Mouse (Mus musculus) midbrain, embryonic 14.5 days (tissue): Measurements from ENCODE around the gene Prps1. TPM values are rescaled to one million over a fixed set of nuclear protein-coding genes. Genes with fewer than 3 reads are reported as not detected.
A peak's percentile ranks its signal among the peaks of the same experiment; 100 is the strongest.
"Not testable (repeated sequence)": the region's sequence is repeated elsewhere in the genome, so short reads cannot be mapped to it uniquely, and the experiment has no call there.

ENCODE experiments used
- ATAC-seq: fragments of 200-750 bp; cut with Nextera tagmentation; 2 replicates; pipeline ENCODE4 v1.8.0; 2017; ENCODE audit warnings: moderate number of reproducible peaks, moderate library complexity; ENCODE audit not compliant: low FRiP score, low TSS enrichment
- DNase-seq: peaks from one replicate; pipeline ENCODE4 v3.0.0-alpha.2; 2015
- H3K27ac ChIP-seq: fragments of 300-500 bp; sonication (generic); replicated peaks from 2 replicates; pipeline ENCODE4 v1.5.1; 2014; ENCODE audit warnings: mild to moderate bottlenecking, low read depth, low read length, moderate library complexity
- H3K27me3 ChIP-seq: fragments of 300-500 bp; sonication (generic); 2 replicates; pipeline ENCODE4 v1.6.1; 2014; ENCODE audit warnings: low read length, control low read depth, mixed read lengths; ENCODE audit not compliant: control insufficient read depth, insufficient read depth
- H3K36me3 ChIP-seq: fragments of 300-500 bp; sonication (generic); 2 replicates; pipeline ENCODE4 v1.6.1; 2014; ENCODE audit warnings: low read length, control low read depth; ENCODE audit not compliant: control insufficient read depth, insufficient read depth
- H3K4me1 ChIP-seq: fragments of 300-500 bp; sonication (generic); 2 replicates; pipeline ENCODE4 v1.6.1; 2014; ENCODE audit warnings: mild to moderate bottlenecking, antibody characterized with exemption, low read length, control low read depth; ENCODE audit not compliant: control insufficient read depth, insufficient read depth
- H3K4me2 ChIP-seq: fragments of 300-500 bp; sonication (generic); 2 replicates; pipeline ENCODE4 v1.6.1; 2014; ENCODE audit warnings: mild to moderate bottlenecking, low read length, moderate library complexity
- H3K4me3 ChIP-seq: fragments of 300-500 bp; sonication (generic); replicated peaks from 2 replicates; pipeline ENCODE4 v1.5.1; 2014; ENCODE audit warnings: low read depth, low read length
- H3K9ac ChIP-seq: fragments of 300-500 bp; sonication (generic); replicated peaks from 2 replicates; pipeline ENCODE4 v1.6.1; 2014; ENCODE audit warnings: mild to moderate bottlenecking, low read length, moderate library complexity
- H3K9me3 ChIP-seq: fragments of 300-500 bp; sonication (generic); 2 replicates; pipeline ENCODE4 v1.6.1; 2016; ENCODE audit warnings: low read length, control low read depth, mixed read lengths; ENCODE audit not compliant: control insufficient read depth
- WGBS: fragments of 180-500 bp; shearing (Covaris S2); extraction: QIAGEN DNeasy Blood & Tissue Kit; methylation state at CpG from one replicate; pipeline ENCODE4 v1.1.7; 2014; 5-methylcytosine and 5-hydroxymethylcytosine counted together
- polyA plus RNA-seq: library from polyadenylated mRNA; unstranded; fragments of >200 nt; fragmentation: Nextera tagmentation; extraction: Ambion mirVana; gene quantifications from 2 replicates; pipeline ENCODE4 v1.2.1, GENCODE M21; 2014

Gene Prps1
- polyA plus RNA-seq, 1 experiment from 2014 or later = 85.8 TPM

GRCm38 (mm10) chrX:140491884-140492571 lies 35.6 kb downstream of the Prps1 start:
- DNase-seq (peak; percentile 69), ATAC-seq (no peak)
- Histone ChIP-seq H3K36me3 (no peaks in the 10 kb centered on the region), H3K4me2 (no peak overlapping the region), H3K9me3 (no peaks in the 10 kb centered on the region), H3K4me3 (no peak overlapping the region), H3K4me1 (no peaks in the 10 kb centered on the region), H3K27ac (no peak overlapping the region), H3K27me3 (no peaks in the 10 kb centered on the region; the same call in 1 of the 2 replicates), H3K9ac (no peak overlapping the region)
- WGBS = 62% methylated on average over 10 of the region's 10 CpGs

- Histone ChIP-seq H3K4me1 (no peaks in the 10 kb centered on the region), H3K9ac (no peak overlapping the region), H3K4me3 (no peak overlapping the region), H3K36me3 (no peaks in the 10 kb centered on the region), H3K9me3 (no peaks in the 10 kb centered on the region), H3K27me3 (no peaks in the 10 kb centered on the region; the same call in 1 of the 2 replicates), H3K27ac (no peak overlapping the region), H3K4me2 (no peak overlapping the region)
- DNase-seq (no peak), ATAC-seq (no peak)
- WGBS = 69% methylated on average over 7 of the region's 7 CpGs
These were observed 37.2 kb downstream of the Prps1 start for GRCm38 (mm10) chrX:140493527-140494029.

GRCm38 (mm10) chrX:140494170-140494569 lies 37.8 kb downstream of the Prps1 start:
- ATAC-seq (no peak), DNase-seq (no peak)
- whole genome bisulfite sequencing = 93% methylated on average over 6 of the region's 6 CpGs
- no peak overlapping the region for H3K4me3 ChIP-seq
- H3K9me3 ChIP-seq = no peaks in the 10 kb centered on the region
- H3K9ac ChIP-seq = no peak overlapping the region
- H3K4me2 ChIP-seq = no peak overlapping the region
- no peak overlapping the region for H3K27ac ChIP-seq
- H3K27me3 ChIP-seq = no peaks in the 10 kb centered on the region
- H3K36me3 ChIP-seq = no peaks in the 10 kb centered on the region
- no peaks in the 10 kb centered on the region for H3K4me1 ChIP-seq

- 76% methylated on average over 4 of the region's 4 CpGs for WGBS
- not testable (repeated sequence) for H3K9ac ChIP-seq, H3K27ac ChIP-seq
These were observed 42.0 kb downstream of the Prps1 start for GRCm38 (mm10) chrX:140498431-140498830.

GRCm38 (mm10) chrX:140500306-140500705 lies 43.9 kb downstream of the Prps1 start:
- Histone ChIP-seq H3K27ac (no peak overlapping the region), H3K4me3 (no peak overlapping the region), H3K9ac (no peak overlapping the region), H3K4me1 (no peaks in the 10 kb centered on the region), H3K27me3 (no peaks in the 10 kb centered on the region; the same call in 1 of the 2 replicates), H3K36me3 (no peaks in the 10 kb centered on the region), H3K4me2 (no peak overlapping the region), H3K9me3 (no peaks in the 10 kb centered on the region)
- WGBS = 80% methylated on average over 5 of the region's 5 CpGs
- no peak for DNase-seq
- no peak for ATAC-seq

More at GRCm38 (mm10) chrX:140498431-140498830, 42.0 kb downstream of the Prps1 start:
- ATAC-seq, H3K4me2 ChIP-seq, DNase-seq, H3K9me3 ChIP-seq, H3K4me1 ChIP-seq, H3K27me3 ChIP-seq, H3K36me3 ChIP-seq, H3K4me3 ChIP-seq: not testable (repeated sequence)

- Histone ChIP-seq H3K27me3 (no peaks in the 10 kb centered on the region; the same call in 1 of the 2 replicates), H3K4me2 (no peak overlapping the region), H3K36me3 (no peaks in the 10 kb centered on the region), H3K9ac (no peak overlapping the region), H3K9me3 (no peaks in the 10 kb centered on the region), H3K4me1 (no peaks in the 10 kb centered on the region), H3K4me3 (no peak overlapping the region), H3K27ac (no peak overlapping the region)
- WGBS = 69% methylated on average over 9 of the region's 9 CpGs
- no peak for ATAC-seq
- no peak for DNase-seq
These were observed 45.2 kb downstream of the Prps1 start for GRCm38 (mm10) chrX:140501401-140502301.

- H3K27me3 ChIP-seq = no peaks in the 10 kb centered on the region; the same call in 1 of the 2 replicates
- H3K4me2 ChIP-seq = no peak overlapping the region
- 17% methylated on average over 7 of the region's 7 CpGs for WGBS
- H3K4me1 ChIP-seq = no peaks in the 10 kb centered on the region
- no peaks in the 10 kb centered on the region for H3K9me3 ChIP-seq
- no peak overlapping the region for H3K4me3 ChIP-seq
- peak; percentile 64 for DNase-seq
- H3K27ac ChIP-seq = no peak overlapping the region
- ATAC-seq = peak; percentile 46; the same call in 1 of the 2 replicates
- no peaks in the 10 kb centered on the region for H3K36me3 ChIP-seq
- H3K9ac ChIP-seq = no peak overlapping the region
These were observed 47.5 kb downstream of the Prps1 start for GRCm38 (mm10) chrX:140503905-140504304.

GRCm38 (mm10) chrX:140505497-140506238 lies 49.3 kb downstream of the Prps1 start:
- WGBS = 49% methylated on average over 15 of the region's 15 CpGs
- 0 out of 2 replicates have a peak, but pooled peaks have one; percentile 34 for ATAC-seq
- peak; percentile 23 for DNase-seq

More at GRCm38 (mm10) chrX:140505497-140506238, 49.3 kb downstream of the Prps1 start:
- no peaks in the 10 kb centered on the region for H3K36me3 ChIP-seq
- no peaks in the 10 kb centered on the region for H3K4me1 ChIP-seq
- H3K27me3 ChIP-seq = no peaks in the 10 kb centered on the region; the same call in 1 of the 2 replicates
- H3K4me2 ChIP-seq = no peak overlapping the region
- H3K4me3 ChIP-seq = no peak overlapping the region
- H3K27ac ChIP-seq = no peak overlapping the region
- H3K9me3 ChIP-seq = no peaks in the 10 kb centered on the region
- no peak overlapping the region for H3K9ac ChIP-seq
